Mouse (Mus musculus) spleen, postnatal 36 days (tissue): ENCODE data around the gene Irf2.

Experiments
- DNase-seq, 2 experiments: peaks; one replicate each; pipeline ENCODE4 v3.0.0; 2022; ENCODE audit warnings: low spot score in 2 of 2, mixed read lengths in 1 of 2

Gene Irf2

GRCm38 (mm10) chr8:46799212-46799611 is 59.7 kb downstream of the Irf2 start:
- peak in 1 of 2 experiments; percentile 31 for DNase-seq

GRCm38 (mm10) chr8:46799706-46800105 is 60.2 kb downstream of the Irf2 start:
- no peak for DNase-seq

- DNase-seq: no peak
Measured at GRCm38 (mm10) chr8:46801153-46801684, 61.7 kb downstream of the Irf2 start.

- no peak for DNase-seq
Measured at GRCm38 (mm10) chr8:46802009-46802408, 62.5 kb downstream of the Irf2 start.

- no peak for DNase-seq
Measured at GRCm38 (mm10) chr8:46804721-46805120, 65.2 kb downstream of the Irf2 start.

- DNase-seq: no peak
Measured at GRCm38 (mm10) chr8:46811021-46811622, 71.6 kb downstream of the Irf2 start.

- no peak for DNase-seq
Measured at GRCm38 (mm10) chr8:46811944-46812343, 72.4 kb downstream of the Irf2 start.

GRCm38 (mm10) chr8:46812966-46813365 is 73.4 kb downstream of the Irf2 start:
- DNase-seq: no peak

GRCm38 (mm10) chr8:46818106-46818989 is 78.8 kb downstream of the Irf2 start:
- DNase-seq: no peak

GRCm38 (mm10) chr8:46818990-46819288 is 79.4 kb downstream of the Irf2 start:
- no peak for DNase-seq

GRCm38 (mm10) chr8:46828734-46829413 is 89.3 kb downstream of the Irf2 start:
- DNase-seq: no peak

GRCm38 (mm10) chr8:46829414-46830111 is 90.0 kb downstream of the Irf2 start:
- no peak for DNase-seq

- no peak for DNase-seq
Measured at GRCm38 (mm10) chr8:46830112-46830855, 90.8 kb downstream of the Irf2 start.

- DNase-seq: no peak
Measured at GRCm38 (mm10) chr8:46831916-46832315, 92.4 kb downstream of the Irf2 start.

- no peak for DNase-seq
Measured at GRCm38 (mm10) chr8:46832399-46832798, 92.9 kb downstream of the Irf2 start.

GRCm38 (mm10) chr8:46833763-46834162 is 94.2 kb downstream of the Irf2 start:
- no peak for DNase-seq

- DNase-seq: no peak
Measured at GRCm38 (mm10) chr8:46834440-46834839, 94.9 kb downstream of the Irf2 start.

- DNase-seq: no peak
Measured at GRCm38 (mm10) chr8:46836011-46836652, 96.6 kb downstream of the Irf2 start.

- DNase-seq: peak in 1 of 2 experiments; percentile 28
Measured at GRCm38 (mm10) chr8:46836949-46837348, 97.4 kb downstream of the Irf2 start.

- DNase-seq: no peak
Measured at GRCm38 (mm10) chr8:46838052-46838451, 98.5 kb downstream of the Irf2 start.

GRCm38 (mm10) chr8:46840390-46840789 is 100.9 kb downstream of the Irf2 start:
- no peak for DNase-seq
